Mouse (Mus musculus) erythroblast, embryonic 14.5 days (primary cell): ENCODE measurements around the gene Mylk3. TPM values are rescaled to one million over a fixed set of nuclear protein-coding genes. Genes with fewer than 3 reads are reported as not detected.

Experiments
- H3K27me3 ChIP-seq: 2 replicates; pipeline ENCODE4 v1.6.1; 2012; ENCODE audit warnings: inconsistent platforms; ENCODE audit not compliant: control insufficient read depth
- H3K36me3 ChIP-seq: 2 replicates; pipeline ENCODE4 v1.6.1; 2012; ENCODE audit warnings: mild to moderate bottlenecking, inconsistent platforms; ENCODE audit not compliant: control insufficient read depth
- H3K4me1 ChIP-seq: 2 replicates; pipeline ENCODE4 v1.6.1; 2012; ENCODE audit warnings: inconsistent platforms; ENCODE audit not compliant: control insufficient read depth
- H3K4me3 ChIP-seq: replicated peaks from 2 replicates; pipeline ENCODE3; 2012; ENCODE audit warnings: moderate library complexity, mild to moderate bottlenecking, inconsistent platforms
- H3K9me3 ChIP-seq: 2 replicates; pipeline ENCODE4 v1.6.1; 2012; ENCODE audit warnings: low read length, inconsistent platforms, mixed read lengths; ENCODE audit not compliant: control insufficient read depth
- GATA1 ChIP-seq: IDR thresholded peaks from 2 replicates; pipeline ENCODE4 v1.6.1; 2012; ENCODE audit warnings: low read length, inconsistent platforms, mixed read lengths
- TAL1 ChIP-seq: IDR thresholded peaks from 3 replicates; pipeline ENCODE4 v1.6.1; 2012; ENCODE audit warnings: low read length, inconsistent platforms, mixed read lengths
- polyA plus RNA-seq: library from polyadenylated mRNA; stranded (reverse); fragments of >175 nt; gene quantifications from 2 replicates; pipeline ENCODE4 v1.2.3, GENCODE M21; 2012

Mylk3 gene
- polyA plus RNA-seq, 1 experiment, result 8.6 TPM

GRCm38 (mm10) chr8:85393199-85393598 lies 7.1 kb upstream of the Mylk3 start:
- Histone ChIP-seq H3K4me3 (no peak overlapping the region), H3K36me3 (no peaks in the 10 kb centered on the region), H3K27me3 (no peaks in the 10 kb centered on the region), H3K9me3 (no peaks in the 10 kb centered on the region), H3K4me1 (peaks cover 40% of the 10 kb centered on the region)
- TF ChIP-seq TAL1 (no peak), GATA1 (no peak)

GRCm38 (mm10) chr8:85391438-85391837 lies 5.3 kb upstream of the Mylk3 start:
- H3K27me3 ChIP-seq, result no peaks in the 10 kb centered on the region
- peaks cover 31% of the 10 kb centered on the region for H3K4me1 ChIP-seq
- no peaks in the 10 kb centered on the region for H3K9me3 ChIP-seq

GRCm38 (mm10) chr8:85381926-85382325 lies 4.2 kb downstream of the Mylk3 start:
- Histone ChIP-seq H3K36me3 (peaks cover 23% of the 10 kb centered on the region), H3K4me3 (peak overlapping the region; percentile 75), H3K9me3 (no peaks in the 10 kb centered on the region), H3K4me1 (peaks cover 85% of the 10 kb centered on the region), H3K27me3 (no peaks in the 10 kb centered on the region)
- TF ChIP-seq GATA1 (no peak), TAL1 (no peak)

More at GRCm38 (mm10) chr8:85391438-85391837, 5.3 kb upstream of the Mylk3 start:
- Histone ChIP-seq H3K4me3 (no peak overlapping the region), H3K36me3 (no peaks in the 10 kb centered on the region)
- TF ChIP-seq TAL1, result no peak
- no peak for TF ChIP-seq GATA1

GRCm38 (mm10) chr8:85380824-85381209 lies 5.3 kb downstream of the Mylk3 start:
- peak; percentile 96 for TF ChIP-seq GATA1
- TF ChIP-seq TAL1, result peak; percentile 72
- H3K9me3 ChIP-seq, result no peaks in the 10 kb centered on the region
- peaks cover 34% of the 10 kb centered on the region for H3K36me3 ChIP-seq
- peaks cover 87% of the 10 kb centered on the region for H3K4me1 ChIP-seq
- H3K4me3 ChIP-seq, result peak overlapping the region; percentile 75
- no peaks in the 10 kb centered on the region for H3K27me3 ChIP-seq

- Histone ChIP-seq H3K36me3 (peaks cover 39% of the 10 kb centered on the region), H3K27me3 (no peaks in the 10 kb centered on the region), H3K9me3 (no peaks in the 10 kb centered on the region), H3K4me1 (peaks cover 92% of the 10 kb centered on the region), H3K4me3 (peak overlapping the region; percentile 75)
- TF ChIP-seq GATA1, result no peak
- TF ChIP-seq TAL1, result no peak
Measured at GRCm38 (mm10) chr8:85380123-85380823, 5.9 kb downstream of the Mylk3 start.

GRCm38 (mm10) chr8:85379142-85379781 lies 6.9 kb downstream of the Mylk3 start:
- Histone ChIP-seq H3K27me3 (no peaks in the 10 kb centered on the region), H3K9me3 (no peaks in the 10 kb centered on the region), H3K4me3 (peak overlapping the region; percentile 75), H3K36me3 (peaks cover 47% of the 10 kb centered on the region), H3K4me1 (peaks cover 94% of the 10 kb centered on the region)
- TF ChIP-seq TAL1 (peak; percentile 81), GATA1 (peak; percentile 53)

GRCm38 (mm10) chr8:85376516-85376915 lies 9.6 kb downstream of the Mylk3 start:
- Histone ChIP-seq H3K36me3 (peaks cover 68% of the 10 kb centered on the region), H3K4me3 (peak overlapping the region; percentile 75), H3K9me3 (no peaks in the 10 kb centered on the region), H3K27me3 (no peaks in the 10 kb centered on the region), H3K4me1 (peaks cover 85% of the 10 kb centered on the region)
- TF ChIP-seq TAL1 (no peak), GATA1 (no peak)

- Histone ChIP-seq H3K27me3 (no peaks in the 10 kb centered on the region), H3K9me3 (no peaks in the 10 kb centered on the region), H3K36me3 (peaks cover 81% of the 10 kb centered on the region), H3K4me1 (peaks cover 66% of the 10 kb centered on the region), H3K4me3 (no peak overlapping the region)
- no peak for TF ChIP-seq TAL1
- TF ChIP-seq GATA1, result no peak
Measured at GRCm38 (mm10) chr8:85374286-85374685, 11.9 kb downstream of the Mylk3 start.

GRCm38 (mm10) chr8:85373435-85374039 lies 12.6 kb downstream of the Mylk3 start:
- Histone ChIP-seq H3K9me3 (no peaks in the 10 kb centered on the region), H3K4me3 (no peak overlapping the region), H3K27me3 (no peaks in the 10 kb centered on the region), H3K36me3 (peaks cover 85% of the 10 kb centered on the region), H3K4me1 (peaks cover 60% of the 10 kb centered on the region)
- no peak for TF ChIP-seq TAL1
- no peak for TF ChIP-seq GATA1
